Mouse (Mus musculus) retina, postnatal 1 day (tissue): Measurements from ENCODE around the gene Csmd2.
A peak's percentile ranks its signal among the peaks of the same experiment; 100 is the strongest.
"Not testable (repeated sequence)": the region's sequence is repeated elsewhere in the genome, so short reads cannot be mapped to it uniquely, and the experiment has no call there.

Experiments used
- DNase-seq: peaks from one replicate; pipeline ENCODE4 v3.0.0-alpha.2; 2012

Csmd2 gene

GRCm38 (mm10) chr4:128048716-128049115, 61.1 kb downstream of the Csmd2 start:
- DNase-seq, result no peak

GRCm38 (mm10) chr4:128052701-128053100, 65.0 kb downstream of the Csmd2 start:
- DNase-seq, result no peak

- DNase-seq, result not testable (repeated sequence)
Observed at GRCm38 (mm10) chr4:128061274-128061673, 73.6 kb downstream of the Csmd2 start.

GRCm38 (mm10) chr4:128067189-128067588, 79.5 kb downstream of the Csmd2 start:
- DNase-seq, result no peak

- DNase-seq, result no peak
Observed at GRCm38 (mm10) chr4:128084466-128084865, 96.8 kb downstream of the Csmd2 start.

- DNase-seq, result no peak
Observed at GRCm38 (mm10) chr4:128085096-128085495, 97.4 kb downstream of the Csmd2 start.

- DNase-seq, result no peak
Observed at GRCm38 (mm10) chr4:128087147-128087606, 99.5 kb downstream of the Csmd2 start.

GRCm38 (mm10) chr4:128087704-128088103, 100.0 kb downstream of the Csmd2 start:
- no peak for DNase-seq

GRCm38 (mm10) chr4:128088264-128088663, 100.6 kb downstream of the Csmd2 start:
- DNase-seq, result no peak

- no peak for DNase-seq
Observed at GRCm38 (mm10) chr4:128091938-128092337, 104.3 kb downstream of the Csmd2 start.

- no peak for DNase-seq
Observed at GRCm38 (mm10) chr4:128099515-128099914, 111.9 kb downstream of the Csmd2 start.

GRCm38 (mm10) chr4:128100541-128100940, 112.9 kb downstream of the Csmd2 start:
- DNase-seq, result no peak

GRCm38 (mm10) chr4:128116331-128116730, 128.7 kb downstream of the Csmd2 start:
- no peak for DNase-seq

GRCm38 (mm10) chr4:128123281-128123680, 135.6 kb downstream of the Csmd2 start:
- no peak for DNase-seq

GRCm38 (mm10) chr4:128124738-128125137, 137.1 kb downstream of the Csmd2 start:
- DNase-seq, result no peak

- DNase-seq, result no peak
Observed at GRCm38 (mm10) chr4:128128546-128128945, 140.9 kb downstream of the Csmd2 start.

GRCm38 (mm10) chr4:128130611-128131142, 143.0 kb downstream of the Csmd2 start:
- no peak for DNase-seq

- DNase-seq, result no peak
Observed at GRCm38 (mm10) chr4:128131666-128132065, 144.0 kb downstream of the Csmd2 start.

GRCm38 (mm10) chr4:128132876-128133646, 145.4 kb downstream of the Csmd2 start:
- no peak for DNase-seq

- no peak for DNase-seq
Observed at GRCm38 (mm10) chr4:128134348-128134994, 146.8 kb downstream of the Csmd2 start.

GRCm38 (mm10) chr4:128135014-128135622, 147.5 kb downstream of the Csmd2 start:
- no peak for DNase-seq

- peak; percentile 83 for DNase-seq
Observed at GRCm38 (mm10) chr4:128139991-128140390, 152.3 kb downstream of the Csmd2 start.
